Mouse (Mus musculus) olfactory bulb, adult 2 months (tissue): ENCODE data around the gene Pdss2.

Experiments used
- CTCF ChIP-seq: fragments of 200-500 bp; IDR thresholded peaks from 2 replicates; pipeline ENCODE4 v1.5.1; 2012; ENCODE audit warnings: low read depth, mild to moderate bottlenecking, low read length, moderate library complexity; ENCODE audit not compliant: insufficient read depth
- POLR2A ChIP-seq: fragments of 200-500 bp; IDR thresholded peaks from 2 replicates; pipeline ENCODE4 v1.6.1; 2012; ENCODE audit warnings: mild to moderate bottlenecking, low read depth, low read length, moderate library complexity; ENCODE audit not compliant: insufficient read depth

- TF ChIP-seq CTCF = no peak
- no peak for TF ChIP-seq POLR2A
Measured at GRCm38 (mm10) chr10:43489550-43489949, 268.3 kb downstream of the Pdss2 start.
